Mouse (Mus musculus): ENCODE data around the gene Sfxn5. TPM values are rescaled to one million over a fixed set of nuclear protein-coding genes. Genes with fewer than 3 reads are reported as not detected.
A peak's percentile ranks its signal among the peaks of the same experiment; 100 is the strongest.

Sfxn5 gene
- polyA plus RNA-seq, 1 experiment from 2014 or later, result 8.2 TPM

GRCm38 (mm10) chr6:85193381-85194318 is 139.6 kb downstream of the Sfxn5 start:
- Histone ChIP-seq H3K4me3 (no peak overlapping the region), H3K4me1 (peaks cover 18% of the 10 kb centered on the region), H3K9me3 (no peaks in the 10 kb centered on the region), H3K27me3 (peaks cover 95% of the 10 kb centered on the region), H3K36me3 (no peaks in the 10 kb centered on the region), H3K4me2 (peak overlapping the region; percentile 36), H3K9ac (0 out of 2 replicates have a peak overlapping the region, but pooled peaks have one; percentile 40), H3K27ac (no peak overlapping the region)
- WGBS, result 3% methylated on average over 29 of the region's 29 CpGs
- no peak for ATAC-seq (ENCODE audit: insufficient number of reproducible peaks, insufficient read depth, low FRiP score, low TSS enrichment, low read depth)

GRCm38 (mm10) chr6:85191751-85192440 is 141.3 kb downstream of the Sfxn5 start:
- Histone ChIP-seq H3K4me2 (no peak overlapping the region), H3K36me3 (no peaks in the 10 kb centered on the region), H3K27ac (no peak overlapping the region), H3K27me3 (peaks cover 96% of the 10 kb centered on the region), H3K4me1 (peaks cover 33% of the 10 kb centered on the region), H3K9me3 (no peaks in the 10 kb centered on the region), H3K4me3 (no peak overlapping the region), H3K9ac (no peak overlapping the region)
- ATAC-seq (ENCODE audit: insufficient number of reproducible peaks, insufficient read depth, low FRiP score, low TSS enrichment, low read depth), result no peak
- WGBS, result 26% methylated on average over 9 of the region's 9 CpGs

DNA sequence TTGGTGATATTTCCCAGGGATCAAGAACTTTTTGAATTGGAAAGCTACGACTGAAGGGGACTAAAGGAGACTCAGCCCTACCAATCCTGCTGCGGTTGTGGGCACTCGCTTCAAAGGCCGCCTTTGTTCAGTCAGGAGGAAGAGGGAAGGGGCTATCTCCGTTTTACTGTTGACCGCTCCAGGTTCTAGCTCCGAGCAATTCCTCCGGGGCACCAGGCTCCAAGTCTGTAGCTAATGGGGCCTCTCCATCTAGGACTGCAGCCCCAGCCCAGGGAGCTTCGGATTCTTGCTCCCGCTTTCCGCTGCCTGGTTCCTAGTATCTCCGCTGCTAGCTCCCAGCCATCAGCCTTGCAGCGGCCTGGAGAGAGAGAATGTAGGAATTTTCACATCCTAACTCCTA is 142.6 kb downstream of the Sfxn5 start:
- peak overlapping the region; percentile 40 for H3K4me3 ChIP-seq
- ATAC-seq (ENCODE audit: insufficient number of reproducible peaks, insufficient read depth, low FRiP score, low TSS enrichment, low read depth), result no peak
- H3K27ac ChIP-seq, result no peak overlapping the region
- peak overlapping the region; percentile 67 for H3K4me2 ChIP-seq
- peaks cover 44% of the 10 kb centered on the region for H3K4me1 ChIP-seq
- no peaks in the 10 kb centered on the region for H3K36me3 ChIP-seq
- no peaks in the 10 kb centered on the region for H3K9me3 ChIP-seq
- H3K27me3 ChIP-seq, result peaks cover 97% of the 10 kb centered on the region
- no peak overlapping the region for H3K9ac ChIP-seq
- WGBS, result 5% methylated on average over 13 of the region's 13 CpGs

DNA sequence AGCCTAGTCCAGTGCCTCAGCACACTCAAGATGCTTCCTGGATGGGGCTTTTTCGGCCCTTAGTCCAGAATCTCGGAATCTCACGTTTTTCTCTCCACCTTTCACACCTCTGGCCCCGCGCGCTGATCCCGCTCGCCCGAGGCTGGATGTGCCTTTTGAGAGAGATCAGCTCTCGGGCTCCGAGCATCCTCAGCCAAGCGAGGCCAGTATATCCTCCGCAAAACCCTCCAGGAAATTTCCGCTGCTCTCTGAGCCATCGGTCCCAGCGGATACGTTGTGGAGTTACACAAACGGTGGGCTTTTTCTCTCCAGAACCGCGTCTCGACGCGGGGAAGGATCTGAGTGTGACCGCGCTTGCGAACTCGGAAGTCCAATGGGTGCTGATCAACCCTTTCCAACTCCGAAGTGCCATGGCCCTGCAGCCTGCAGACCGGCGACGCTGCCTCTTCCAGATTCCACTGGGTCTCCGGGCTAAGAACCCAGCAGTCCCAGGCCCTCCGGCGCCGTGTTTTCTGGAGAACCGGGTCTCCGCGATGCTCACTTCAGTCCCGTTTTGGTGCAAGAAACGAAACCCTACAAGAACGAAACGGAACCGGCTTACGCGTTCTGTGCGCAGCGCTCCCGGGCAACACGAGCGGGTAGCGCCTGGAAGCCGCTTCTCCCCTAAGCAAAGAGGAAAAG is 143.2 kb downstream of the Sfxn5 start:
- under 1% methylated on average over 52 of the region's 52 CpGs for WGBS
- Histone ChIP-seq H3K27ac (no peak overlapping the region), H3K4me3 (peak overlapping the region; percentile 40), H3K4me1 (peaks cover 44% of the 10 kb centered on the region), H3K9me3 (no peaks in the 10 kb centered on the region), H3K4me2 (peak overlapping the region; percentile 67), H3K27me3 (peaks cover 100% of the 10 kb centered on the region), H3K36me3 (no peaks in the 10 kb centered on the region), H3K9ac (peak overlapping the region; percentile 58)
- ATAC-seq (ENCODE audit: insufficient number of reproducible peaks, insufficient read depth, low FRiP score, low TSS enrichment, low read depth), result no peak

- H3K4me2 ChIP-seq, result no peak overlapping the region
- peaks cover 98% of the 10 kb centered on the region for H3K27me3 ChIP-seq
- no peak overlapping the region for H3K27ac ChIP-seq
- peak overlapping the region; percentile 40; the same call in 1 of the 2 replicates for H3K4me3 ChIP-seq
- WGBS, result 5% methylated on average over 14 of the region's 14 CpGs
- H3K9me3 ChIP-seq, result no peaks in the 10 kb centered on the region
- no peak for ATAC-seq (ENCODE audit: insufficient number of reproducible peaks, insufficient read depth, low FRiP score, low TSS enrichment, low read depth)
- H3K4me1 ChIP-seq, result peaks cover 44% of the 10 kb centered on the region
- H3K9ac ChIP-seq, result no peak overlapping the region
- H3K36me3 ChIP-seq, result no peaks in the 10 kb centered on the region
Observed at GRCm38 (mm10) chr6:85189361-85189760, 143.9 kb downstream of the Sfxn5 start.

DNA sequence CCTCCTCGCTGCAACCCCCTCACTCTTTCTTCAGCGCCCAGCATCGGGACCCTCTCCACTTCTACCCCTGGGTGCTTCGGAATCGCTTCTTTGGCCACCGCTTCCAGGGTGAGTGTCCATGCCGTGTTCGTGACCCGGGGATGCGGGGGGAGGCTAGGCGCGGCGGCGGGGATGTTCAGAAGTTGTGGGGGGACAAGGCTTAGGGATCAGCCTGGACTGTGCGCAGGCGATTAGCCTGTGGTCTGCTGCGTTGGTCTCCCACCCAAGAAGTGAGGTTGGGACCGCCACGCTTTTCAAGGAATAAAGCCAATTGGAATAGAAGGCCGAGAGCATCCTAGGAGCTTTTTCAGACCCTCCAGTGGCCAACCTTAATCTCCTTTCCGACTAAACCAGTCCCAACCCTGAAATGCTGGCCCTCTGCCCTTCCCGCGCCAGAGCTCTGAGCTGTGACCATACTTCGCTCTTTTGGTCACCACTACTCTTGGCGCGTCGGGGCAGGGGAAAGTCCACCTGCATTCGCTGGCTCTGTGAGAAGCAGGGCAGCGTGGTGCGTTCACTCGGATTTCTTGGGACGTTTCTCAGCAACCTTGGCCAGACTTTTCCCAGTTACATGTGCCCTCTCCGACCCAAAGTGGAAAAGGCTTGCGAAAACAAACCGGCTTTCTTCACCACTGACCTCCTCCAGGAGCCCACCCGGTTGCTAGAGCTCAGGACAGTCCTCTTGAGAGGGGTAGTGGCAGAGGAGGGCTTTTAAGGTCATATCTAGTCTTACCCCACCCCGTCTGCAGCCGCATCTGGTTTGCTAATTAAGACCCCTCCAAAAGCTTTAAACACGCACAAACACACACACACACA is 144.7 kb downstream of the Sfxn5 start:
- Histone ChIP-seq H3K27ac (no peak overlapping the region), H3K4me1 (peaks cover 38% of the 10 kb centered on the region), H3K27me3 (peaks cover 97% of the 10 kb centered on the region), H3K36me3 (no peaks in the 10 kb centered on the region), H3K4me2 (peak overlapping the region; percentile 73), H3K9me3 (no peaks in the 10 kb centered on the region), H3K9ac (peak overlapping the region; percentile 57), H3K4me3 (peak overlapping the region; percentile 44)
- WGBS, result 1% methylated on average over 39 of the region's 39 CpGs
- no peak for ATAC-seq (ENCODE audit: insufficient number of reproducible peaks, insufficient read depth, low FRiP score, low TSS enrichment, low read depth)

DNA sequence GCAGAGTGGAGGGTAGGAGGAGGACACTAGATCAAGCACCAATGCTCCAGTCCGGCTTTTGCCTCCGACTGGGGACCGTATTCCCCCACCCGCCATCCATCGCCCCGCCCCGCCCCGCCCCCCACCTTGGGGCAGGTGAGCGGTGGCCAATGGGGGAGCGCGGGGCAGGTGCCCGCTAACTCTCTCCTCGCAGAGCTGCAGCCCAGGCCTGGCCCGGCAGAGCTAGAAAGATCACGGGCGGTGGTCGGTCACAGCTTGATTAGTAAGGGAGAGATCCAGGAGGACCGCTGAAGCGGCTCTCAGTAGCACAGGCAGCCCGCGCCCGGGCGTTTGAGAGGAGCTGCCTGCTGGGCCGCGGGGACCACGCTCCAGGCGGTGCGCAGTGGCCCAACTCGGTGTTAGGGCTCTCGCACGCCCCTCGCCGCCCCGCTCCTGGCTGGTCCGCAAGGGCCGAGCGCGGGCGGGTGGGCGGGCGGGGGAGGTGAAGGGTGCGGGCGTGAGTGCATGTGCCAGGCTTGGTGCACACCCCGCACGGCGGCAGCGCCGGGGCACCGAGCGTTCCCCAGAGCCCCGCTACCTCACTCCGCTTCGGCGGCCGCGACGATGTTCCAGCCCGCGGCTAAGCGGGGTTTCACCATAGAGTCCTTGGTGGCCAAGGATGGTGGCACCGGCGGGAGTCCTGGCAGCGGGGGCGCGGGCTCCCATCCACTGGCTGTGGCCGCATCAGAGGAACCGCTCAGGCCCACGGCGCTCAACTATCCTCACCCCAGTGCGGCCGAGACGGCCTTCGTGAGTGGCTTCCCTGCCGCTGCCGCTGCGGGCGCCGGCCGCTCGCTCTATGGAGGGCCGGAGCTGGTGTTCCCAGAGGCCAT is 145.6 kb downstream of the Sfxn5 start, which contains the start of gene Emx1:
Gene Emx1, plus strand, starts transcription at position 99 of the 872 bp plus-strand sequence.
- Histone ChIP-seq H3K9me3 (no peaks in the 10 kb centered on the region), H3K36me3 (no peaks in the 10 kb centered on the region), H3K9ac (peak within 1 kb of the TSS; percentile 57), H3K4me2 (peak within 1 kb of the TSS; percentile 73), H3K27me3 (peaks cover 93% of the 10 kb centered on the region), H3K27ac (no peak within 1 kb of the TSS), H3K4me1 (peaks cover 38% of the 10 kb centered on the region), H3K4me3 (peak within 1 kb of the TSS; percentile 44)
- WGBS, result under 1% methylated on average over 76 of the region's 81 CpGs
- 0 out of 2 replicates have a peak, but pooled peaks have one; percentile 41 for ATAC-seq (ENCODE audit: insufficient number of reproducible peaks, insufficient read depth, low FRiP score, low TSS enrichment, low read depth)

DNA sequence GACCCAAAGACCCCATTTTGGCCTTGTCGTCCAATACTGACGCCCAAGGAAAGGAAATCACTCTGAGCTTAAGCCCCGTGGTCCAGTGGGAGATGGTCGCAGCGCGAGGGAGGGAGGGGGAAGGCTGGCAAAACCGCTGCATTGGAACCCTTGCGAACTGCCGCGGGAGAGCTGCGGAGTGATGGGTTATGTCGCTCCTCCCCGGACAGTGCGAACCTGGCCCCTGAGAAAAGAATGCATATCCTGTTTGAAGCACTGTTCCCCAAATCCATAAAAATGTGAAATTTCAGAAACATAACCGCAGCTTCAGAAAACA is 146.5 kb downstream of the Sfxn5 start:
- H3K9me3 ChIP-seq, result no peaks in the 10 kb centered on the region
- peak overlapping the region; percentile 44 for H3K4me3 ChIP-seq
- WGBS, result under 1% methylated on average over 15 of the region's 15 CpGs
- peak overlapping the region; percentile 73 for H3K4me2 ChIP-seq
- ATAC-seq (ENCODE audit: insufficient number of reproducible peaks, insufficient read depth, low FRiP score, low TSS enrichment, low read depth), result no peak
- no peak overlapping the region for H3K27ac ChIP-seq
- no peaks in the 10 kb centered on the region for H3K36me3 ChIP-seq
- H3K27me3 ChIP-seq, result peaks cover 87% of the 10 kb centered on the region
- H3K4me1 ChIP-seq, result peaks cover 38% of the 10 kb centered on the region
- H3K9ac ChIP-seq, result 0 out of 2 replicates have a peak overlapping the region, but pooled peaks have one; percentile 28

- ATAC-seq (ENCODE audit: insufficient number of reproducible peaks, insufficient read depth, low FRiP score, low TSS enrichment, low read depth), result no peak
- peaks cover 82% of the 10 kb centered on the region for H3K27me3 ChIP-seq
- H3K9ac ChIP-seq, result 0 out of 2 replicates have a peak overlapping the region, but pooled peaks have one; percentile 28
- H3K4me2 ChIP-seq, result peak overlapping the region; percentile 73
- WGBS, result 2% methylated on average over 33 of the region's 33 CpGs
- no peaks in the 10 kb centered on the region for H3K9me3 ChIP-seq
- peak overlapping the region; percentile 44; the same call in 1 of the 2 replicates for H3K4me3 ChIP-seq
- H3K36me3 ChIP-seq, result no peaks in the 10 kb centered on the region
- no peak overlapping the region for H3K27ac ChIP-seq
- H3K4me1 ChIP-seq, result peaks cover 38% of the 10 kb centered on the region
Observed at GRCm38 (mm10) chr6:85186033-85186743, 147.0 kb downstream of the Sfxn5 start.

All from embryonic facial prominence, embryonic 13.5 days (tissue).